Comparison of ENCODE assay signal across 1 mouse cellular context in the genomic region with DNA sequence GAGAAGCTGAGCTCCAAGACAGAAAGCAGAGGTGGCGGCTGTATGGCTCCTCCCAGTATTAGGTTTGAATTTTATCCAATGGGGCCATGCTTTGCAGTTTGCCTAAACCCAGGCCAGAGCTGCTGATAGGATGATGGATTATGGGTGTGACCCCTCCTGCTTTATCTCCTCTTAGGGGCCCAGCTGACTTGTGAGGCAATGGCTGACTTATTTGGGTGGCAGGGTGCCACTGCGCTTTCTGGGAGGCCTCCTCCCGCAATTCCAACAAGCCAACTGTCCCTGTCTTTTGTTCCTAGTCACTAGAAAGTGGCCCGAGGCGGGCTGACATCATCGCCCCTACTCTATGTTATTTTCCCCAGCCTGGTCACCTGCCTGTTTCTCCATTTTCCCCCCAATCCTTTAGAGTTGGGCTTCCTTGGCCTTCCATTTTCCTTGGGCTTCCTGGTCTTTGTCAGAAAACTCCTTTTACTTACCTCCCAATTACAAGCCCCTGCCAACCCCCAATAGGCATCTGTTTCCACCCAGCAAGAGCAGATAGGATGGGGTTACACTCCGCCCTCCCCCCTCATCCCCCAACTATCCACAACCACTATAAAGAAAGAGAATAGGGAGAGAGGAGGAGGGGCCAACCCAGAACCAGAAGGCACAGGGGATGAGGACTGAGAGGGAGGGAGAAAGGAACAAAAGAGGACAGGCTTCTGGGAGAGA.
TF ChIP-seq lines count a peak whose summit lies in the region.

No protein-coding gene starts in this region.

TF ChIP-seq in MEL, 35 proteins besides CTCF, POLR2A, EP300 and RAD21 (continued from another document):
- peak; percentile 89 for TF ChIP-seq ETS1 (IDR thresholded peaks at IDR 0.05; ENCODE audit: low read depth, low read length)
- 0 out of 2 replicates have a peak, but pooled peaks have one; percentile 20 for TF ChIP-seq TCF12 (IDR thresholded peaks at IDR 0.05; ENCODE audit: low read depth, low read length)
- TF ChIP-seq SIN3A (IDR thresholded peaks at IDR 0.05; ENCODE audit: low read length): peak; percentile 57
- TF ChIP-seq ZMIZ1 (IDR thresholded peaks at IDR 0.05; ENCODE audit: low read depth, low read length): no peak
- no peak for TF ChIP-seq NRF1 (IDR thresholded peaks at IDR 0.05; ENCODE audit: insufficient read depth, low read depth, low read length, poor library complexity, severe bottlenecking)
- no peak for TF ChIP-seq MYC (IDR thresholded peaks at IDR 0.05; ENCODE audit: low read depth, low read length)
- TF ChIP-seq MAX (IDR thresholded peaks at IDR 0.05; ENCODE audit: low read length): no peak
- peak; percentile 69; the same call in 1 of the 2 replicates for TF ChIP-seq USF1 (IDR thresholded peaks at IDR 0.05; ENCODE audit: low read depth, low read length)
- no peak for TF ChIP-seq TAL1 (IDR thresholded peaks at IDR 0.05; ENCODE audit: low read length)
- no peak for TF ChIP-seq CHD1 (IDR thresholded peaks at IDR 0.05; ENCODE audit: low read depth, low read length)
TF ChIP-seq in MEL: peak in this region for 8.
